Mouse (Mus musculus): ENCODE measurements around the gene Adamts3. TPM values are rescaled to one million over a fixed set of nuclear protein-coding genes. Genes with fewer than 3 reads are reported as not detected.

Gene Adamts3
- total and polyA plus RNA-seq, 3 experiments, result 11.4 to 15.7 TPM; not detected in 1

DNA sequence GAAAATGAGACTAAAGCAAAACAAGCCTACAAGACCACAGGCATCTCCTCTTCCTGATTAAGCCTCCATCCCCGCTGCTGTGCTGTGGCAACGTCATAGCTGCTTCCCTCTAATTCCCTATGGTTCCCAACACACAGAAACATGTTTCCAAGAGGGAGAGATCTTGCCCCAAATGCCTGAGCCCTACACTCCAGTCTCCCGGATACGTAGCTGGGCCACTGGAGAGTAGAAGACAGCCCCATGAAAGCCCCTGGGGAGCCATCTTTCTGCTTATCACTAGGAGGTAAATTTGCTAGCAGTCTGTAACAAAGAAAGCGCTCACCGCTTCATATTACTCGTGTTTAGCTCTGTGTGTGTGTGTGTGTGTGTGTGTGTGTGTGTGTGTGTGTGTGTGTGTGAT is 28.8 kb upstream of the Adamts3 start:
- Histone ChIP-seq H3K9ac (ENCODE audit: control insufficient read depth, low read depth, low read length, poor library complexity, severe bottlenecking) (no peak overlapping the region), H3K79me2 (ENCODE audit: control insufficient read depth, insufficient read depth, low read length, poor library complexity) (no peaks in the 10 kb centered on the region), H3K9me3 (replicated peaks; ENCODE audit: insufficient read depth, low read length) (no peaks in the 10 kb centered on the region), H3K36me3 (ENCODE audit: control insufficient read depth in 1 of 2, insufficient read depth in 2 of 2, low read length in 2 of 2) (no peaks in the 10 kb centered on the region), H3K27me3 (ENCODE audit: control insufficient read depth in 1 of 2, insufficient read depth in 2 of 2, low read length in 2 of 2) (peaks cover 0 to 1% of the 10 kb centered on the region in 2 experiments; a peak in 1 of 4 replicates), H3K4me1 (ENCODE audit: control insufficient read depth in 1 of 2, insufficient read depth in 2 of 2, low read length in 2 of 2) (no peaks in the 10 kb centered on the region), H3K27ac (ENCODE audit: control insufficient read depth, low read depth, low read length) (no peak overlapping the region), H3K4me3 (ENCODE audit: control insufficient read depth in 1 of 2, insufficient read depth in 1 of 2, low read depth in 2 of 2, low read length in 2 of 2) (no peak overlapping the region)
- TF ChIP-seq GATA1 (IDR thresholded peaks at IDR 0.05; ENCODE audit: low read depth, low read length) (no peak), MEF2A (IDR thresholded peaks at IDR 0.05; ENCODE audit: extremely low read depth, insufficient replicate concordance, low read depth, low read length, poor library complexity, severe bottlenecking) (no peak), E2F4 (IDR thresholded peaks at IDR 0.05; ENCODE audit: borderline replicate concordance, low read depth, low read length) (no peak), UBTF (IDR thresholded peaks at IDR 0.05; ENCODE audit: borderline replicate concordance, insufficient read depth, low read depth, low read length) (no peak), SMC3 (IDR thresholded peaks at IDR 0.05; ENCODE audit: low read depth, low read length) (no peak), ELF1 (IDR thresholded peaks at IDR 0.05; ENCODE audit: low read depth, low read length) (no peak), SIN3A (IDR thresholded peaks at IDR 0.05; ENCODE audit: low read length) (no peak), MAX (IDR thresholded peaks at IDR 0.05; ENCODE audit: low read length) (no peak), ZNF384 (IDR thresholded peaks at IDR 0.05; ENCODE audit: low read depth, low read length) (no peak), POLR2AphosphoS2 (IDR thresholded peaks at IDR 0.05; ENCODE audit: low read length) (no peak), CHD1 (IDR thresholded peaks at IDR 0.05; ENCODE audit: low read depth, low read length) (no peak), ZKSCAN1 (IDR thresholded peaks at IDR 0.05; ENCODE audit: low read depth, low read length) (no peak), POLR2AphosphoS5 (IDR thresholded peaks at IDR 0.05; ENCODE audit: borderline replicate concordance, low read depth, low read length) (no peak), EP300 (IDR thresholded peaks at IDR 0.05; ENCODE audit: low read depth in 1 of 2, low read length in 2 of 2) (no peak), TBP (IDR thresholded peaks at IDR 0.05; ENCODE audit: low read depth, low read length) (no peak), HCFC1 (IDR thresholded peaks at IDR 0.05; ENCODE audit: low read depth, low read length) (no peak), CTCF (IDR thresholded peaks at IDR 0.05 in 2 of 3, conservative IDR thresholded peaks at IDR 0.05 in 1 of 3; ENCODE audit: control insufficient read depth in 1 of 3, insufficient read depth in 1 of 3, low read depth in 2 of 3, low read length in 3 of 3, poor library complexity in 1 of 3, severe bottlenecking in 1 of 3) (no peak)
- DNase-seq (ENCODE audit: low read depth, low spot score), result no peak

DNA sequence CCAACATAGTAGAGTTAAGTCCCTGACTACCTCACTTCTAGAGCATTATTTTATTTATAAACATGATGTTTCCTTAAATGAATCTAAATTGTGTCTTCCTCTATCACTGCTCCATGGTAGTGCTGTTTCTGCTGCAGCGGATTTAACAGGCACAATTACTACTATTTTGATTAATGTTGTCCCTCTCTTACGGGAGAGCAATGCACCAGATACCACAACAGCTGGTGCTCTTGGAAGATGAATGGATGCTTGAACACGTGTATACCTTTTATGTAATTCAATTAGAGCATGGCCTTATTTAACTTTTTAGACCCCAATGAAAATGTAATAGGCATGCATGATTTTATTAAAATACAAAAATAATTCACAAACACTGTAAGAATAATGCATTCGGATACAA is 28.4 kb upstream of the Adamts3 start:
- Histone ChIP-seq H3K27ac (ENCODE audit: control insufficient read depth, low read depth, low read length) (no peak overlapping the region), H3K9me3 (replicated peaks; ENCODE audit: insufficient read depth, low read length) (no peaks in the 10 kb centered on the region), H3K9ac (ENCODE audit: control insufficient read depth, low read depth, low read length, poor library complexity, severe bottlenecking) (no peak overlapping the region), H3K4me1 (ENCODE audit: control insufficient read depth in 1 of 2, insufficient read depth in 2 of 2, low read length in 2 of 2) (no peaks in the 10 kb centered on the region), H3K79me2 (ENCODE audit: control insufficient read depth, insufficient read depth, low read length, poor library complexity) (no peaks in the 10 kb centered on the region), H3K4me3 (ENCODE audit: control insufficient read depth in 1 of 2, insufficient read depth in 1 of 2, low read depth in 2 of 2, low read length in 2 of 2) (no peak overlapping the region), H3K27me3 (ENCODE audit: control insufficient read depth in 1 of 2, insufficient read depth in 2 of 2, low read length in 2 of 2) (peaks cover 0 to 1% of the 10 kb centered on the region in 2 experiments; a peak in 1 of 4 replicates), H3K36me3 (ENCODE audit: control insufficient read depth in 1 of 2, insufficient read depth in 2 of 2, low read length in 2 of 2) (no peaks in the 10 kb centered on the region)
- DNase-seq (ENCODE audit: low read depth, low spot score), result no peak
- TF ChIP-seq MYB (IDR thresholded peaks at IDR 0.05; ENCODE audit: low read depth, low read length) (no peak), MAX (IDR thresholded peaks at IDR 0.05; ENCODE audit: low read length) (no peak), TAL1 (IDR thresholded peaks at IDR 0.05; ENCODE audit: low read length) (no peak), JUND (IDR thresholded peaks at IDR 0.05; ENCODE audit: low read depth, low read length) (no peak), KAT2A (conservative IDR thresholded peaks at IDR 0.05; ENCODE audit: low read depth, low read length) (no peak), SMC3 (IDR thresholded peaks at IDR 0.05; ENCODE audit: low read depth, low read length) (no peak), UBTF (IDR thresholded peaks at IDR 0.05; ENCODE audit: borderline replicate concordance, insufficient read depth, low read depth, low read length) (no peak), TCF12 (IDR thresholded peaks at IDR 0.05; ENCODE audit: low read depth, low read length) (no peak), MYC (IDR thresholded peaks at IDR 0.05; ENCODE audit: low read depth, low read length) (no peak), POLR2A (IDR thresholded peaks at IDR 0.05; ENCODE audit: control insufficient read depth in 1 of 2, insufficient read depth in 1 of 2, low read depth in 1 of 2, low read length in 2 of 2, poor library complexity in 1 of 2) (no peak), E2F4 (IDR thresholded peaks at IDR 0.05; ENCODE audit: borderline replicate concordance, low read depth, low read length) (no peak), BHLHE40 (IDR thresholded peaks at IDR 0.05; ENCODE audit: borderline replicate concordance, low read depth, low read length) (no peak), RAD21 (IDR thresholded peaks at IDR 0.05; ENCODE audit: low read depth, low read length) (no peak), HCFC1 (IDR thresholded peaks at IDR 0.05; ENCODE audit: low read depth, low read length) (no peak), CHD1 (IDR thresholded peaks at IDR 0.05; ENCODE audit: low read depth, low read length) (no peak), NRF1 (IDR thresholded peaks at IDR 0.05; ENCODE audit: insufficient read depth, low read depth, low read length, poor library complexity, severe bottlenecking) (no peak), TBP (IDR thresholded peaks at IDR 0.05; ENCODE audit: low read depth, low read length) (no peak)

Measured in MEL (cell line).